Mouse (Mus musculus): Measurements from ENCODE around the gene Plekho2. TPM values are rescaled to one million over a fixed set of nuclear protein-coding genes. Genes with fewer than 3 reads are reported as not detected.

The Plekho2 gene
- polyA plus RNA-seq, 1 experiment from 2014 or later = 10.2 TPM

GRCm38 (mm10) chr9:65592721-65593120, 12.9 kb upstream of the Plekho2 start:
- Histone ChIP-seq H3K4me1 (replicated peaks; ENCODE audit: control insufficient read depth, insufficient read depth, low read length) (peaks cover 8% of the 10 kb centered on the region), H3K27me3 (ENCODE audit: control insufficient read depth, insufficient read depth, low read length) (no peaks in the 10 kb centered on the region), H3K9ac (ENCODE audit: low read depth, low read length) (no peak overlapping the region), H3K36me3 (ENCODE audit: control insufficient read depth, insufficient read depth, low read length) (no peaks in the 10 kb centered on the region), H3K9me3 (ENCODE audit: control insufficient read depth, low read length) (no peaks in the 10 kb centered on the region), H3K4me3 (ENCODE audit: low read depth, low read length) (no peak overlapping the region), H3K27ac (ENCODE audit: low read depth, low read length) (no peak overlapping the region), H3K4me2 (replicated peaks; ENCODE audit: low read depth, low read length) (no peak overlapping the region)
- WGBS = 89% methylated on average over 3 of the region's 3 CpGs
- DNase-seq (ENCODE audit: low spot score) (no peak), ATAC-seq (ENCODE audit: low FRiP score) (no peak)

GRCm38 (mm10) chr9:65589091-65589490, 9.3 kb upstream of the Plekho2 start:
- H3K9ac ChIP-seq (ENCODE audit: low read depth, low read length) = peak overlapping the region; percentile 28; the same call in 1 of the 2 replicates
- H3K4me1 ChIP-seq (replicated peaks; ENCODE audit: control insufficient read depth, insufficient read depth, low read length) = peaks cover 8% of the 10 kb centered on the region
- H3K4me3 ChIP-seq (ENCODE audit: low read depth, low read length) = peak overlapping the region; percentile 75
- H3K4me2 ChIP-seq (replicated peaks; ENCODE audit: low read depth, low read length) = peak overlapping the region; percentile 92
- ATAC-seq (ENCODE audit: low FRiP score) (no peak), DNase-seq (ENCODE audit: low spot score) (no peak)
- H3K9me3 ChIP-seq (ENCODE audit: control insufficient read depth, low read length) = no peaks in the 10 kb centered on the region
- 98% methylated on average over 3 of the region's 3 CpGs for WGBS
- no peaks in the 10 kb centered on the region for H3K36me3 ChIP-seq (ENCODE audit: control insufficient read depth, insufficient read depth, low read length)
- no peak overlapping the region for H3K27ac ChIP-seq (ENCODE audit: low read depth, low read length)
- H3K27me3 ChIP-seq (ENCODE audit: control insufficient read depth, insufficient read depth, low read length) = no peaks in the 10 kb centered on the region

GRCm38 (mm10) chr9:65587573-65588358, 7.9 kb upstream of the Plekho2 start:
- WGBS = under 1% methylated on average over 55 of the region's 64 CpGs
- ATAC-seq (ENCODE audit: low FRiP score) = peak; percentile 25; the same call in 1 of the 2 replicates

GRCm38 (mm10) chr9:65587270-65587572, 7.4 kb upstream of the Plekho2 start:
- WGBS = under 1% methylated on average over 6 of the region's 6 CpGs
- no peak overlapping the region for H3K27ac ChIP-seq (ENCODE audit: low read depth, low read length)
- H3K36me3 ChIP-seq (ENCODE audit: control insufficient read depth, insufficient read depth, low read length) = no peaks in the 10 kb centered on the region
- H3K4me2 ChIP-seq (replicated peaks; ENCODE audit: low read depth, low read length) = peak overlapping the region; percentile 92
- peak; percentile 25; the same call in 1 of the 2 replicates for ATAC-seq (ENCODE audit: low FRiP score)
- H3K4me1 ChIP-seq (replicated peaks; ENCODE audit: control insufficient read depth, insufficient read depth, low read length) = peaks cover 8% of the 10 kb centered on the region
- DNase-seq (ENCODE audit: low spot score) = no peak
- H3K9ac ChIP-seq (ENCODE audit: low read depth, low read length) = peak overlapping the region; percentile 32
- H3K4me3 ChIP-seq (ENCODE audit: low read depth, low read length) = peak overlapping the region; percentile 75
- H3K27me3 ChIP-seq (ENCODE audit: control insufficient read depth, insufficient read depth, low read length) = no peaks in the 10 kb centered on the region
- H3K9me3 ChIP-seq (ENCODE audit: control insufficient read depth, low read length) = no peaks in the 10 kb centered on the region

More at GRCm38 (mm10) chr9:65587573-65588358, 7.9 kb upstream of the Plekho2 start:
- Histone ChIP-seq H3K9ac (ENCODE audit: low read depth, low read length) (peak overlapping the region; percentile 69), H3K4me3 (ENCODE audit: low read depth, low read length) (peak overlapping the region; percentile 75), H3K4me1 (replicated peaks; ENCODE audit: control insufficient read depth, insufficient read depth, low read length) (peaks cover 8% of the 10 kb centered on the region), H3K27ac (ENCODE audit: low read depth, low read length) (no peak overlapping the region), H3K4me2 (replicated peaks; ENCODE audit: low read depth, low read length) (peak overlapping the region; percentile 92), H3K9me3 (ENCODE audit: control insufficient read depth, low read length) (no peaks in the 10 kb centered on the region), H3K27me3 (ENCODE audit: control insufficient read depth, insufficient read depth, low read length) (no peaks in the 10 kb centered on the region), H3K36me3 (ENCODE audit: control insufficient read depth, insufficient read depth, low read length) (no peaks in the 10 kb centered on the region)
- DNase-seq (ENCODE audit: low spot score) = peak; percentile 55

GRCm38 (mm10) chr9:65586406-65587269, 6.8 kb upstream of the Plekho2 start, which contains the start of gene Pif1:
Gene Pif1 (plus strand): TSS chr9:65587160.
- Histone ChIP-seq H3K4me3 (ENCODE audit: low read depth, low read length) (peak within 1 kb of the TSS; percentile 75), H3K4me2 (replicated peaks; ENCODE audit: low read depth, low read length) (peak within 1 kb of the TSS; percentile 92), H3K27me3 (ENCODE audit: control insufficient read depth, insufficient read depth, low read length) (no peaks in the 10 kb centered on the region), H3K9ac (ENCODE audit: low read depth, low read length) (peak within 1 kb of the TSS; percentile 69), H3K9me3 (ENCODE audit: control insufficient read depth, low read length) (no peaks in the 10 kb centered on the region), H3K27ac (ENCODE audit: low read depth, low read length) (peak within 1 kb of the TSS; percentile 43; the same call in 1 of the 2 replicates), H3K4me1 (replicated peaks; ENCODE audit: control insufficient read depth, insufficient read depth, low read length) (peaks cover 8% of the 10 kb centered on the region), H3K36me3 (ENCODE audit: control insufficient read depth, insufficient read depth, low read length) (no peaks in the 10 kb centered on the region)
- WGBS = 11% methylated on average over 28 of the region's 28 CpGs
- peak; percentile 86 for ATAC-seq (ENCODE audit: low FRiP score)
- peak; percentile 87 for DNase-seq (ENCODE audit: low spot score)

- H3K9me3 ChIP-seq (ENCODE audit: control insufficient read depth, low read length) = no peaks in the 10 kb centered on the region
- 31% methylated on average over 8 of the region's 8 CpGs for WGBS
- H3K27me3 ChIP-seq (ENCODE audit: control insufficient read depth, insufficient read depth, low read length) = peaks cover 2% of the 10 kb centered on the region; the same call in 1 of the 2 replicates
- peaks cover 3% of the 10 kb centered on the region; the same call in 1 of the 2 replicates for H3K4me1 ChIP-seq (replicated peaks; ENCODE audit: control insufficient read depth, insufficient read depth, low read length)
- no peak for ATAC-seq (ENCODE audit: low FRiP score)
- H3K27ac ChIP-seq (ENCODE audit: low read depth, low read length) = no peak overlapping the region
- H3K36me3 ChIP-seq (ENCODE audit: control insufficient read depth, insufficient read depth, low read length) = no peaks in the 10 kb centered on the region
- no peak overlapping the region for H3K4me2 ChIP-seq (replicated peaks; ENCODE audit: low read depth, low read length)
- no peak overlapping the region for H3K4me3 ChIP-seq (ENCODE audit: low read depth, low read length)
- no peak for DNase-seq (ENCODE audit: low spot score)
- H3K9ac ChIP-seq (ENCODE audit: low read depth, low read length) = no peak overlapping the region
Observed at GRCm38 (mm10) chr9:65583045-65583444, 3.2 kb upstream of the Plekho2 start.

GRCm38 (mm10) chr9:65580401-65581256, 789 bp upstream of the Plekho2 start:
- ATAC-seq (ENCODE audit: low FRiP score) (peak; percentile 86), DNase-seq (ENCODE audit: low spot score) (peak; percentile 87)
- no peaks in the 10 kb centered on the region for H3K9me3 ChIP-seq (ENCODE audit: control insufficient read depth, low read length)
- no peaks in the 10 kb centered on the region for H3K36me3 ChIP-seq (ENCODE audit: control insufficient read depth, insufficient read depth, low read length)
- H3K9ac ChIP-seq (ENCODE audit: low read depth, low read length) = peak overlapping the region; percentile 54
- H3K27ac ChIP-seq (ENCODE audit: low read depth, low read length) = peak overlapping the region; percentile 75
- H3K4me2 ChIP-seq (replicated peaks; ENCODE audit: low read depth, low read length) = peak overlapping the region; percentile 48
- peak overlapping the region; percentile 60 for H3K4me3 ChIP-seq (ENCODE audit: low read depth, low read length)
- peaks cover 2% of the 10 kb centered on the region; the same call in 1 of the 2 replicates for H3K27me3 ChIP-seq (ENCODE audit: control insufficient read depth, insufficient read depth, low read length)
- 0 out of 2 replicates have a peak, but pooled peaks cover 3% of the 10 kb centered on the region for H3K4me1 ChIP-seq (replicated peaks; ENCODE audit: control insufficient read depth, insufficient read depth, low read length)
- WGBS = 6% methylated on average over 22 of the region's 29 CpGs

- Histone ChIP-seq H3K4me2 (replicated peaks; ENCODE audit: low read depth, low read length) (peak overlapping the region; percentile 63), H3K27ac (ENCODE audit: low read depth, low read length) (no peak overlapping the region), H3K4me1 (replicated peaks; ENCODE audit: control insufficient read depth, insufficient read depth, low read length) (0 out of 2 replicates have a peak, but pooled peaks cover 3% of the 10 kb centered on the region), H3K9ac (ENCODE audit: low read depth, low read length) (peak overlapping the region; percentile 68), H3K27me3 (ENCODE audit: control insufficient read depth, insufficient read depth, low read length) (peaks cover 2% of the 10 kb centered on the region; the same call in 1 of the 2 replicates), H3K36me3 (ENCODE audit: control insufficient read depth, insufficient read depth, low read length) (no peaks in the 10 kb centered on the region), H3K4me3 (ENCODE audit: low read depth, low read length) (peak overlapping the region; percentile 60), H3K9me3 (ENCODE audit: control insufficient read depth, low read length) (no peaks in the 10 kb centered on the region)
- 60% methylated on average over 9 of the region's 9 CpGs for WGBS
- ATAC-seq (ENCODE audit: low FRiP score) (no peak), DNase-seq (ENCODE audit: low spot score) (no peak)
Observed at GRCm38 (mm10) chr9:65578801-65579249, 1.0 kb downstream of the Plekho2 start.
